Mouse (Mus musculus) small intestine, adult 2 months (tissue): ENCODE measurements around the gene Prelid1.

Experiments
- CTCF ChIP-seq: fragments of 200-500 bp; IDR thresholded peaks from 2 replicates; pipeline ENCODE4 v1.5.1; 2012; ENCODE audit warnings: low read depth, mild to moderate bottlenecking, control low read depth, inconsistent platforms, low read length, moderate library complexity, mixed read lengths; ENCODE audit not compliant: insufficient replicate concordance, insufficient read length; ENCODE audit errors: extremely low read depth
- POLR2A ChIP-seq: fragments of 200-500 bp; IDR thresholded peaks from 2 replicates; pipeline ENCODE4 v1.6.1; 2012; ENCODE audit warnings: low read depth, mild to moderate bottlenecking, control low read depth, inconsistent platforms, low read length, moderate library complexity

DNA sequence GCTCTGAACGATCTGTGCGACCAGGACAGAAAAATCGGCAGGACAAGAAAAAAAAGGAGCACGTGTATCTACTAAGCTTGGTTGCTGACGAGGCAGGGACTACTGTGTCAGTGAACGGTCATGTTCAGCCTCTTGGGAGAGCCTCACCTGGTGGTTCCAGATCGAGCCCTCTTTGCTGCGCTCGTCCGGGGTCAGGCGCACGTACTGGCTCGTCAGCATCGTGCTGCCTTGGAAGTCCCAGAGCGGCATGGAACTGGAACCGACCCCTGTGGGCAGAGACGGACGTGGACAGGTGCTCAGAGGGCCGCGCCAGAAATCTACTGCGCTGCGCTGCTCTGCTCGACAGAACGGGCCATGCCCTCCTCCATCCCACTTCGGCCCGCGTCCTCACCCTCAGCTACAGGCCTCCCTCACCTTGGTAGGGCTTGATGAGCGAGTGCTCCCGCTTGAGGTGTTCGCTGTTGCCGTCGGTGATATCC, 41.7 kb downstream of the Prelid1 start:
- no peak for TF ChIP-seq POLR2A
- TF ChIP-seq CTCF: no peak
